Mouse (Mus musculus) C2C12 (cell line): Measurements from ENCODE around the gene Nr2e3. TPM values are rescaled to one million over a fixed set of nuclear protein-coding genes. Genes with fewer than 3 reads are reported as not detected.
"Not testable (repeated sequence)": the region's sequence is repeated elsewhere in the genome, so short reads cannot be mapped to it uniquely, and the experiment has no call there.

Experiments
- H3K27me3 ChIP-seq: one replicate; pipeline ENCODE4 v1.6.1; 2011; ENCODE audit not compliant: control insufficient read depth, insufficient read depth, insufficient read length
- H3K36me3 ChIP-seq: one replicate; pipeline ENCODE4 v1.6.1; 2011; ENCODE audit not compliant: control insufficient read depth, insufficient read depth
- H3K4me3 ChIP-seq: one replicate; pipeline ENCODE4 v1.5.1; 2011; ENCODE audit warnings: mild to moderate bottlenecking, control low read depth; ENCODE audit not compliant: poor library complexity, insufficient read depth, severe bottlenecking
- H3K79me2 ChIP-seq: one replicate; pipeline ENCODE4 v1.6.1; 2011; ENCODE audit not compliant: control insufficient read depth, insufficient read depth
- H3K79me3 ChIP-seq: one replicate; pipeline ENCODE4 v1.6.1; 2011; ENCODE audit warnings: low read depth, control low read depth
- H3ac ChIP-seq: one replicate; pipeline ENCODE3; 2011; ENCODE audit warnings: low read depth; ENCODE audit not compliant: control insufficient read depth, insufficient read length
- CEBPB ChIP-seq: IDR thresholded peaks from one replicate; pipeline ENCODE4 v1.6.1; 2011; ENCODE audit warnings: low read depth, mild to moderate bottlenecking, control low read depth, moderate library complexity
- CTCF ChIP-seq: IDR thresholded peaks from one replicate; pipeline ENCODE4 v1.5.1; 2011; ENCODE audit not compliant: control insufficient read depth, insufficient read depth, insufficient read length
- FOSL1 ChIP-seq: IDR thresholded peaks from one replicate; pipeline ENCODE4 v1.8.0; 2011; ENCODE audit warnings: mild to moderate bottlenecking, low read length; ENCODE audit not compliant: poor library complexity, insufficient read depth, severe bottlenecking
- MAX ChIP-seq: IDR thresholded peaks from one replicate; pipeline ENCODE4 v1.6.1; 2011; ENCODE audit warnings: mild to moderate bottlenecking, control low read depth
- MYOD1 ChIP-seq: IDR thresholded peaks from one replicate; pipeline ENCODE4 v1.6.1; 2011; ENCODE audit warnings: low read depth; ENCODE audit not compliant: control insufficient read depth, insufficient read length
- MYOG ChIP-seq: IDR thresholded peaks from one replicate; pipeline ENCODE4 v1.6.1; 2011; ENCODE audit not compliant: control insufficient read depth, insufficient read length; ENCODE audit errors: extremely low read depth
- USF1 ChIP-seq: IDR thresholded peaks from one replicate; pipeline ENCODE4 v1.6.1; 2011; ENCODE audit warnings: low read depth, mild to moderate bottlenecking, control low read depth, moderate library complexity
- polyA plus RNA-seq: library from polyadenylated mRNA; unstranded; fragments of >200 nt; fragmentation: generic; extraction: Trizol; gene quantifications from one replicate; pipeline ENCODE4 v1.2.1, GENCODE M21; 2012; ENCODE audit warnings: missing spikeins

The Nr2e3 gene
- polyA plus RNA-seq, 1 experiment: not detected

- Histone ChIP-seq H3K27me3 (peaks cover 11% of the 10 kb centered on the region), H3K4me3 (no peak overlapping the region), H3ac (no peak overlapping the region), H3K79me2 (no peaks in the 10 kb centered on the region), H3K36me3 (no peaks in the 10 kb centered on the region), H3K79me3 (no peaks in the 10 kb centered on the region)
- TF ChIP-seq MYOD1 (no peak), CEBPB (no peak), CTCF (no peak), MAX (no peak), MYOG (no peak), USF1 (no peak), FOSL1 (no peak)
These were observed 21.9 kb downstream of the Nr2e3 start for GRCm38 (mm10) chr9:59938529-59938928.

GRCm38 (mm10) chr9:59935866-59936265 is 24.6 kb downstream of the Nr2e3 start:
- not testable (repeated sequence) for H3K79me2 ChIP-seq, H3K27me3 ChIP-seq

DNA sequence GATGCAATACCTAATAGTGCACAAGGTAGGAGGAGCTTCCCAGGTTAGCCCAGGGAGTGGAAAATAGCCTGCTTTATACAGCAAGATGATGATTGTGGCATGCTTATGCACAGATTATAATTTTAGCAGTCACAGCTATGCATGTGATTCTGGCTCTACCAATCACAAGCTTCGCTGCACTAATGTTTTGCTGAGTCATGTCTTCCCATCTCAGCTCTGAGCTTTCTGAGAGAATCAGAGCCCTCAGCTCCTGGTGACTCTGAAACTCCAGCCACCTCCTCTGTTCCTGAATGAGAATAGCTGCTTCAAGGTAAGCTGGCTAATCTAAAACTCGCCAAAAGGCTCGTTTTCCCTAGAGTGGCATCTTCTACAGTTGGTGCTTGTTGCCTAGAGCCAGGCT is 30.2 kb downstream of the Nr2e3 start:
- no peak overlapping the region for H3K4me3 ChIP-seq
- H3K27me3 ChIP-seq: no peaks in the 10 kb centered on the region
- peaks cover under 1% of the 10 kb centered on the region for H3K36me3 ChIP-seq
- H3K79me2 ChIP-seq: no peaks in the 10 kb centered on the region
- no peaks in the 10 kb centered on the region for H3K79me3 ChIP-seq
- no peak overlapping the region for H3ac ChIP-seq
- no peak for TF ChIP-seq CEBPB
- TF ChIP-seq MYOG: no peak
- TF ChIP-seq USF1: no peak
- TF ChIP-seq FOSL1: no peak
- no peak for TF ChIP-seq MYOD1
- no peak for TF ChIP-seq MAX
- TF ChIP-seq CTCF: no peak

More at GRCm38 (mm10) chr9:59935866-59936265, 24.6 kb downstream of the Nr2e3 start:
- H3K79me3 ChIP-seq, H3K36me3 ChIP-seq, H3ac ChIP-seq, H3K4me3 ChIP-seq: not testable (repeated sequence)

DNA sequence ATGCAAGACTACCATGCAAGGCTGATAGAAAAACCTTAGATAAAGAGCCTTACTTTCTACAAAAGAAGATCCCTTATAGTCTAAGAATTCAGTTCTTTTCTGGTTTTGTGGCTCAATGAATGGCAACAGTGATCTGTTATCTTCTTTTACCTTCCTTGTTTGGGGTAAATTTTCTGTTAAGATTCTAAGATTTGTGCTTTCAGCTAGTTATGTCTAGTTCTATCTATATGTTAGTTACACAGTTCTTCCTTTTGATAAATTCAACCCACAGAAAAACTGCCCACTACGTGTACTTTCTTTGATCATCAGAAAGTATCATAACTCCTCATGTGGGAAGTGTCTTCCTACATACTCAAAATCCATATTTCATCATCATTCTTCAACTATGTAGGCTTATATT is 45.7 kb downstream of the Nr2e3 start:
- H3K4me3 ChIP-seq: no peak overlapping the region
- no peak for TF ChIP-seq MAX
- TF ChIP-seq CTCF: no peak
- TF ChIP-seq USF1: no peak
- no peak for TF ChIP-seq MYOD1
- no peak for TF ChIP-seq MYOG
- no peak for TF ChIP-seq FOSL1
- TF ChIP-seq CEBPB: no peak
- no peak overlapping the region for H3ac ChIP-seq
- H3K79me3 ChIP-seq: no peaks in the 10 kb centered on the region
- H3K27me3 ChIP-seq: no peaks in the 10 kb centered on the region
- peaks cover 3% of the 10 kb centered on the region for H3K36me3 ChIP-seq
- H3K79me2 ChIP-seq: no peaks in the 10 kb centered on the region

DNA sequence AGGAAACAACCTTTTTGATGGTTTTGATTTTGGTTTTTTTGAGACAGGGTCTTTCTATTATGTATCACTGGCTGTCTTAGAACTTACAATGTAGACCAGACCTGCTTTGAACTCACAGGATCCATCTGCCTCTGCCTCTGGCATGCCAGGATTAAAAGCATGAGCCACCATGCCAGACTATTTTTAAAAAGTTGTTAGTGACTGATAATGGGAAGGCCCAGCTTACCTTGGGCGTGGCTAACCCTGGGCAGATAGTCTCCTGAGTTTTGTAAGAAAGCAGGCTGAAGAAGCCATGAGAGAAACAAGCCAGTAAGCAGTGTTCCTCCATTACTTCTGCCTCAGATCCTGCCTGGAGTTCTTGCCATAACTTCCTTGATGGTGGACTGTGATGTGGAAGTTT is 57.1 kb downstream of the Nr2e3 start:
- Histone ChIP-seq H3K79me3 (no peaks in the 10 kb centered on the region), H3K27me3 (no peaks in the 10 kb centered on the region), H3K36me3 (peaks cover 6% of the 10 kb centered on the region), H3ac (no peak overlapping the region), H3K4me3 (no peak overlapping the region), H3K79me2 (no peaks in the 10 kb centered on the region)
- TF ChIP-seq USF1 (no peak), MYOG (no peak), CTCF (no peak), CEBPB (no peak), MYOD1 (no peak), MAX (no peak), FOSL1 (no peak)

Other genes with a start within 250 kb of the Nr2e3 start
- 2.1 TPM for gene Senp8, start 209.9 kb downstream of the Nr2e3 start, polyA plus RNA-seq
- gene Myo9a, start 209.8 kb downstream of the Nr2e3 start, polyA plus RNA-seq: 2.5 TPM